Mouse (Mus musculus) embryonic stem cell, embryonic (primary cell): ENCODE measurements at regions not wholly inside any gene's neighbourhood (a gene's known extent, or its start where the extent isn't known, plus 50 kb on each side); places are given as distances from the start of the nearest gene placed in this dataset.

ENCODE experiments used
- CTCF ChIA-PET, 4 experiments: fragments of 300-600 bp in 2 of 4; fragments of 350-600 bp in 2 of 4; sonication (Branson Sonifier 250); formaldehyde crosslinking; loops; one replicate each; lab custom pipeline; 2022; ENCODE audit warnings: inconsistent platforms in 2 of 4; lab: Charles Lee
- POLR2A ChIA-PET, 4 experiments: fragments of 300-600 bp in 2 of 4; fragments of 350-600 bp in 2 of 4; sonication (Branson Sonifier 250); formaldehyde crosslinking; loops; one replicate each; lab custom pipeline; 2022; ENCODE audit warnings: antibody characterized with exemption in 4 of 4, inconsistent platforms in 1 of 4; lab: Charles Lee

- POLR2A ChIA-PET: no interaction called here
- CTCF ChIA-PET: interaction anchor here in 3 of 4 experiments (0.6 to 1.3 kb wide), 3 partner anchors 9 to 1608 kb away, joined by 3 to 4 read pairs (median 4); no protein-coding TSS in a partner anchor
Measured at GRCm38 (mm10) chr2:77358176-77358575, 77.8 kb upstream of the Sestd1 start.

GRCm38 (mm10) chr2:77356798-77357197 lies 76.4 kb upstream of the Sestd1 start:
- ChIA-PET CTCF (interaction anchor here in 1 of 4 experiments (0.7 kb wide), 1 partner anchor 362 kb away, joined by 5 read pairs; no protein-coding TSS in a partner anchor), POLR2A (no interaction called here)

GRCm38 (mm10) chr2:77351987-77352628 lies 71.7 kb upstream of the Sestd1 start:
- ChIA-PET POLR2A (no interaction called here), CTCF (interaction anchor here in 1 of 4 experiments (0.5 kb wide), 1 partner anchor 1921 kb away, joined by 3 read pairs; no protein-coding TSS in a partner anchor)

GRCm38 (mm10) chr2:77347027-77347426 lies 66.6 kb upstream of the Sestd1 start:
- POLR2A ChIA-PET: no interaction called here
- CTCF ChIA-PET: no interaction called here

GRCm38 (mm10) chr2:77343736-77344440 lies 63.5 kb upstream of the Sestd1 start:
- POLR2A ChIA-PET: interaction anchor here in 1 of 4 experiments (0.7 to 11.3 kb wide), 7 partner anchors 10 to 374 kb away, joined by 3 to 228 read pairs (median 4); no protein-coding TSS in a partner anchor
- CTCF ChIA-PET: interaction anchor here (0.5 to 4.8 kb wide), 9 partner anchors 35 to 696 kb away, joined by 3 to 95 read pairs (median 4); partner anchors contain the start of gene Pjvk (in 1 of the 4)

GRCm38 (mm10) chr2:77342416-77342815 lies 62.0 kb upstream of the Sestd1 start:
- ChIA-PET POLR2A (interaction anchor here in 3 of 4 experiments (0.6 to 11.3 kb wide), 15 partner anchors 10 to 436 kb away, joined by 3 to 228 read pairs (median 4); partner anchors contain the start of gene Sestd1 (in 1 of the 3)), CTCF (interaction anchor here (0.5 to 4.8 kb wide), 56 partner anchors 12 to 470 kb away, joined by 3 to 95 read pairs (median 5); partner anchors contain the start of genes Sestd1 (in 3 of the 4) and Ccdc141 (in 1 of the 4))

- ChIA-PET CTCF (interaction anchor here (0.5 to 4.8 kb wide), 104 partner anchors 8 to 1126 kb away, joined by 3 to 95 read pairs (median 4); partner anchors contain the start of genes Sestd1 (in 3 of the 4) and Ccdc141 (in 1 of the 4)), POLR2A (interaction anchor here (0.6 to 11.3 kb wide), 16 partner anchors 11 to 435 kb away, joined by 3 to 228 read pairs (median 4); partner anchors contain the start of gene Sestd1 (in 1 of the 4))
Measured at GRCm38 (mm10) chr2:77341575-77342332, 61.4 kb upstream of the Sestd1 start.

- ChIA-PET POLR2A (interaction anchor here in 2 of 4 experiments (0.6 to 11.3 kb wide), 5 partner anchors 27 to 95 kb away, joined by 3 to 228 read pairs (median 5); partner anchors contain the start of gene Sestd1 (in 1 of the 2)), CTCF (interaction anchor here in 3 of 4 experiments (0.8 to 4.8 kb wide), 5 partner anchors 31 to 369 kb away, joined by 4 to 95 read pairs (median 16); no protein-coding TSS in a partner anchor)
Measured at GRCm38 (mm10) chr2:77340076-77340475, 59.7 kb upstream of the Sestd1 start.

GRCm38 (mm10) chr2:77337786-77338406 lies 57.5 kb upstream of the Sestd1 start:
- CTCF ChIA-PET: interaction anchor here in 2 of 4 experiments (0.6 to 1.3 kb wide), 3 partner anchors 17 to 358 kb away, joined by 3 read pairs; no protein-coding TSS in a partner anchor
- POLR2A ChIA-PET: interaction anchor here (0.6 to 11.3 kb wide), 43 partner anchors 9 to 531 kb away, joined by 3 to 228 read pairs (median 4); partner anchors contain the start of genes Sestd1 (in 2 of the 4) and Ccdc141 (in 1 of the 4)

- ChIA-PET POLR2A (interaction anchor here (0.6 to 11.3 kb wide), 52 partner anchors 8 to 531 kb away, joined by 3 to 228 read pairs (median 4); partner anchors contain the start of genes Sestd1 (in 2 of the 4) and Ccdc141 (in 1 of the 4)), CTCF (interaction anchor here in 2 of 4 experiments (0.6 to 1.3 kb wide), 5 partner anchors 17 to 357 kb away, joined by 3 read pairs; no protein-coding TSS in a partner anchor)
Measured at GRCm38 (mm10) chr2:77337318-77337717, 56.9 kb upstream of the Sestd1 start.

GRCm38 (mm10) chr2:77336810-77337209 lies 56.4 kb upstream of the Sestd1 start:
- ChIA-PET CTCF (interaction anchor here in 3 of 4 experiments (0.6 to 1.3 kb wide), 4 partner anchors 27 to 139 kb away, joined by 3 read pairs; no protein-coding TSS in a partner anchor), POLR2A (interaction anchor here (0.6 to 11.3 kb wide), 34 partner anchors 7 to 1703 kb away, joined by 3 to 228 read pairs (median 4); partner anchors contain the start of genes Sestd1 (in 2 of the 4) and Ccdc141 (in 1 of the 4))

- ChIA-PET POLR2A (interaction anchor here in 3 of 4 experiments (0.7 to 11.3 kb wide), 8 partner anchors 11 to 492 kb away, joined by 3 to 228 read pairs (median 3); no protein-coding TSS in a partner anchor), CTCF (interaction anchor here in 1 of 4 experiments (0.9 kb wide), 1 partner anchor 71 kb away, joined by 4 read pairs; no protein-coding TSS in a partner anchor)
Measured at GRCm38 (mm10) chr2:77334706-77335105, 54.3 kb upstream of the Sestd1 start.

- CTCF ChIA-PET: interaction anchor here in 3 of 4 experiments (0.9 to 1.2 kb wide), 3 partner anchors 8 to 24 kb away, joined by 3 to 5 read pairs (median 3); no protein-coding TSS in a partner anchor
Measured at GRCm38 (mm10) chr2:77333394-77334079, 53.1 kb upstream of the Sestd1 start.

More at GRCm38 (mm10) chr2:77333394-77334079, 53.1 kb upstream of the Sestd1 start:
- POLR2A ChIA-PET: interaction anchor here in 1 of 4 experiments (0.7 to 2.1 kb wide), 3 partner anchors 9 to 22 kb away, joined by 4 to 15 read pairs (median 5); no protein-coding TSS in a partner anchor
